Mouse (Mus musculus): ENCODE data around the gene Prcp. TPM values are rescaled to one million over a fixed set of nuclear protein-coding genes. Genes with fewer than 3 reads are reported as not detected.
"Not testable (repeated sequence)": the region's sequence is repeated elsewhere in the genome, so short reads cannot be mapped to it uniquely, and the experiment has no call there.

Prcp gene
- polyA plus RNA-seq, 1 experiment from 2014 or later, result 24.7 TPM

DNA sequence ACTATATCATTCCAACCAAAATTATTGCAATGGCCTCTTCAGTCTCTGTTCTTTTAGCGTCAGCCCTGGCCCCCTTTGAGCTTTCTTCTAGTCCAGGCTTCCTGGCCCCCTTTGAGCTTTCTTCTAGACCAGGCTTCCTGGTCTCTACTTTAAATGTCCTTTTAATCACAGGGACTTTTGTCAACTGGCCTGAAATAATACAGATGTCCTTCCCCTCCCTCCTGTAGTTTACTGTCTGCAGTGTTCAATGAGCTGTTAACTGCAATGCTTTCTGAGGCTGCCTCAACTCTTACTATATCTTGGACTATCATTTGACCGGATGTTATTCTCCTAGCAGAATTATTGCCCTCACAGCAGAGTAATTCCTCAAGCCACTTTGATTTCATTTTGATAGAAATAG lies 77.9 kb downstream of the Prcp start:
- no peaks in the 10 kb centered on the region for H3K4me1 ChIP-seq
- no peaks in the 10 kb centered on the region for H3K27me3 ChIP-seq (replicated peaks)
- H3K4me3 ChIP-seq (replicated peaks), result no peak overlapping the region
- H3K36me3 ChIP-seq, result no peaks in the 10 kb centered on the region
- no peaks in the 10 kb centered on the region for H3K9me3 ChIP-seq
- H3K4me2 ChIP-seq, result no peak overlapping the region
- ATAC-seq (ENCODE audit: insufficient read depth, low FRiP score, low read depth), result no peak
- H3K9ac ChIP-seq, result no peak overlapping the region
- no peak overlapping the region for H3K27ac ChIP-seq
- WGBS, result 65% methylated on average over 2 of the region's 2 CpGs

DNA sequence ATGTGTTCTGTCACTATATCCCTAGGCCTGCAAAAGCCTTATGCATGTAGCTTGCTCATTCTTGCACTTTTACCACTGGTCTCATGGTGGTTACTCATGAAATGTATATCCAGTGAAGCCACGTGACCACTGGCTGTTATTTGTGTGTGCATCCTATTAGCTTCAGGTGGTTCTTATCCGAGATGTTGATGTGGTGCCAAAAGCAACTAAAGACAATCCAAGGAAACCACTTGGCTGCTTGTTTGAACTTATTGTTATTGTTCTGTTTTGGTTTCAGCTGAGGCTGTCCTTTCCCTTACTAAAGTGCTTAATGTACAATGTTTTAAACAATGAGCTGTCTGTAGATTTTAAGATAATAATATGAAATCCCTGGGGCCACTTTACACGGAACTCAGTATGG lies 85.5 kb downstream of the Prcp start:
- no peaks in the 10 kb centered on the region for H3K9me3 ChIP-seq
- WGBS, result 62% methylated on average over 3 of the region's 3 CpGs
- ATAC-seq (ENCODE audit: insufficient read depth, low FRiP score, low read depth), result no peak

DNA sequence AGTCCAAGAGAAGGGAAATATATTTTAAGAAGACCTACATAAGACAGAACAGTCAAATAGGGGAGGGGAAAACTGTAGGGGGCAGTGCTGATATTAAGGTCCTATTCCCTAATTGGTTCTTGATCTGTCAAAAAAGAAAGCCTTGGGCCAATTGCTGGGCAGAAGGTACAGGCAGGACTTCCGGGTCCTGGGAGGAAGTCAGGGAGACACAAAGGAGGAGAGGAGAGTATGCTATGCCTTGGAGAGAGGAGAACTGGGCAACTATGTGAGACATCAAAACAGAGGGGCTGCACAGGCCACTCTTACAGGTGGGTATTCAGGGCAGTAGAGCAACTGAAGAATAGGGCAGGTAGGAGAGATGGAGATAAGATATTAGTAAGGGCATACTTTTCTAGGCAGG lies 87.6 kb downstream of the Prcp start:
- H3K4me2 ChIP-seq, result no peak overlapping the region
- no peaks in the 10 kb centered on the region for H3K36me3 ChIP-seq
- no peak overlapping the region for H3K27ac ChIP-seq
- 47% methylated on average over 1 of the region's 1 CpGs for WGBS
- no peaks in the 10 kb centered on the region for H3K4me1 ChIP-seq
- no peak overlapping the region for H3K4me3 ChIP-seq (replicated peaks)
- no peaks in the 10 kb centered on the region for H3K9me3 ChIP-seq
- no peak for ATAC-seq (ENCODE audit: insufficient read depth, low FRiP score, low read depth)
- H3K27me3 ChIP-seq (replicated peaks), result no peaks in the 10 kb centered on the region
- H3K9ac ChIP-seq, result no peak overlapping the region

More for the DNA sequence above, 85.5 kb downstream of the Prcp start:
- Histone ChIP-seq H3K4me1 (no peaks in the 10 kb centered on the region), H3K4me3 (replicated peaks) (no peak overlapping the region), H3K36me3 (no peaks in the 10 kb centered on the region), H3K4me2 (no peak overlapping the region), H3K9ac (no peak overlapping the region), H3K27me3 (replicated peaks) (no peaks in the 10 kb centered on the region), H3K27ac (no peak overlapping the region)

DNA sequence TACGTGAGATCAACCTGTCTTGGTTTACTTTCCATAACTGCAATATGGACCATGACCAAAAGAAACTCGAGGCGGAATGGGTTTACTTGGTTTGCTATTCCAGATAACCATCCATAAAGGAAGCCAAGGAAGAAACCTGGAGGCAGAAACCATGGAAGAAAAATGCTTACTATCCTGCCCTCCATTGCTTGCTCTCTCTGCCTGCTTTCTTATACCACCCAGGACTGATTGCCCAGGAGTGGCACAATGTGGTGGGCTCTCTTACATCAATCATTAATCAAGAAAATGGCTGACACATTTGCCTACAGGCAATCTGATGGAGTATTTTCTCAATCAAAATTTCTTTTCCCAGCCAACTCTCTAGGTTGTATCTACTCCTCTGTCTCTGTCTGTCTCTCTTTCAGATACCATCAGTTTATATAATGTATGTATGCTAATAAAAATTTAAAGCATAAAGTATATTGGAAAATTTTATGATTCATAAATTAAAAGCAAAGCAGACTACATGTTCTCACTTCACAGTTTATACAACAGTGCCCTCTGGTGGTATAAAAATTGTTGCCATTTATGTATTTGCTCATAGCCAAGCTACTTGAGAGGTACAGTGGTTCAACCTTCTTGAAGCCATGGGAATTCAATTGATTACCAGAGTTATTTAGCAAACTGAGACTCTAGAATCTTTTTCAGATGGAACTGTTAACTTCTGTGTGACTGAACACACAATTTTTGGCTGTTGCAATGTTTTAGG lies 90.7 kb downstream of the Prcp start:
- Histone ChIP-seq H3K36me3 (no peaks in the 10 kb centered on the region), H3K27ac (no peak overlapping the region), H3K9ac (no peak overlapping the region), H3K4me1 (no peaks in the 10 kb centered on the region), H3K27me3 (replicated peaks) (no peaks in the 10 kb centered on the region), H3K9me3 (no peaks in the 10 kb centered on the region), H3K4me2 (no peak overlapping the region), H3K4me3 (replicated peaks) (no peak overlapping the region)
- no peak for ATAC-seq (ENCODE audit: insufficient read depth, low FRiP score, low read depth)
- 69% methylated on average over 3 of the region's 3 CpGs for WGBS

DNA sequence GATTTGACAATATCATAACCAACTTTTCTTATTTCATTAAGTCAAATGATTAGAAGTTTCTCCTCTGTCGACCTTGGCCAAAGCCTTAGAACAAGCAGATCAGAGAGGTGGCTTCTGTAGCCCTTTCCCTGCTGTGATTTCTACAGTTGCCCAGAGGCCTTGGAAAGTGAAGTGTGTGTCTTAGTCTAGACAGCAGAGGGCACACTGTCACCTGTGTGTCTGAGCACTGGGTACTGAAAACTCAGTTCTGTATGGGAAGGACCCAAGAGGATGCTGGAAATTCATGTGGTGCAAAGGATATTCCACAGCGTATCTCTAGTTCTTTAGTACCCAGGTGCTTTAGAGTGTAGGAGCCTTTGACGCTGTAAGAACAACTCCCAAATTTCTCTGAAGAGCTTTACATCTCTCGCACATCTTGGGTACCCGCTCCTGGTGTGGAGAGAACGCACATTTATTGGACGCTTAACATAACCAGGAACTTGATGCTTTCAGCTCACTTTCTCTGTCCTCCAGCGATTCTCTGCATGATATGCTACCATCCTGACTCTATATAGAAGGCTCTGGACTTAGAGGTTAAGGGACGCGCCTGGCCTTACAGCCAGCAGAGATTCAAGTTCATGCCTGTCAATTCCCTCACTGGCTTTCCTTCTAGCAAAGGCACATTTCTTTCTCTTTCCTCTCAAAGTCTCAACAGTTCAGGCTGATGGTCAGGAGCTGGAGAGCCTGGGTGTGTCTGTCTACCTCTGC lies 93.3 kb downstream of the Prcp start:
- no peak for ATAC-seq (ENCODE audit: insufficient read depth, low FRiP score, low read depth)
- 67% methylated on average over 10 of the region's 10 CpGs for WGBS

DNA sequence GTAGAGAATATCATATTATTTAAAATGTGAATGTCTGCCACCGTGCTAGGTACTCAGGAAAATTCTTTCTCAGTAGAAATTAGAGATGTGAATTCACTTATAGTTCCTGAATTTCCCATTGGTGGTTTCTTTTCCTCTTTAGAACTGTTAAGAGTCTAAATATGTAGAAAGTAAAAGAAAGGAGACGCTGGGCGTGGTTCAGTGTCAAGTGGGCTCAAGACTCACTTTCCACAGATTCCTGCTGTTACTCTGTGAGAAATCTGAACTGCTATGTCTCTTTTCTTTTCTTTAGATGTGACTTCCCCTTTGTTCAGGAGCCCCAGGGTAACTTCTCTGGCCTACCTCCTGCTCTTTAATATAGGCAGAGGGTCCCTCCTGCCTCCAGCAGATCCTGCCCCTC lies 103.2 kb downstream of the Prcp start:
- Histone ChIP-seq H3K4me3 (replicated peaks) (no peak overlapping the region), H3K27me3 (replicated peaks) (no peaks in the 10 kb centered on the region)
- 86% methylated on average over 3 of the region's 3 CpGs for WGBS

More for the DNA sequence above, 93.3 kb downstream of the Prcp start:
- no peak overlapping the region for H3K4me3 ChIP-seq (replicated peaks)
- no peaks in the 10 kb centered on the region for H3K27me3 ChIP-seq (replicated peaks)
- H3K4me2 ChIP-seq, result no peak overlapping the region
- H3K36me3 ChIP-seq, result no peaks in the 10 kb centered on the region
- no peak overlapping the region for H3K27ac ChIP-seq
- no peaks in the 10 kb centered on the region for H3K4me1 ChIP-seq
- H3K9ac ChIP-seq, result no peak overlapping the region
- H3K9me3 ChIP-seq, result no peaks in the 10 kb centered on the region

DNA sequence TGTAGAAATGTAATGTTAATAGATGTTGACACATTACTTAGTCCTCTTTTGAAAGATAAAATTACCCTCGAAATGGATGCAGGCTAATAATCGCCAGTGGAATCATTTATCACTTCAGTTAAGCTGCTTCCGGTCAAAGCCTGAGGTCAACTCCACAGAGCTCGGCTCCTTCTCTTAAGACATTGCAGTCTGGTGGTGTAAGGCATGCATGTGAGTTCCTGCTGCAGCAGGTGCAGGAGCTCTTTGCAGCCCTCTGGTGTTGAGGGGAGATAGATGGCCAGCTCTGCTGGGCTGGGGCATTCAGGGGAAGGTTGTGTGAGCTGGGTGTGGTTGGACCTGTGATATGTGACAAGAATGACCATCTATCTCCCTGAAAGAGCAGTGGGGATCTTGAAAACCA lies 104.0 kb downstream of the Prcp start:
- 32% methylated on average over 4 of the region's 4 CpGs for WGBS
- Histone ChIP-seq H3K9ac (no peak overlapping the region), H3K36me3 (no peaks in the 10 kb centered on the region), H3K9me3 (no peaks in the 10 kb centered on the region), H3K4me2 (no peak overlapping the region), H3K27ac (no peak overlapping the region), H3K4me1 (no peaks in the 10 kb centered on the region), H3K27me3 (replicated peaks) (no peaks in the 10 kb centered on the region), H3K4me3 (replicated peaks) (no peak overlapping the region)
- no peak for ATAC-seq (ENCODE audit: insufficient read depth, low FRiP score, low read depth)

More for the DNA sequence above, 103.2 kb downstream of the Prcp start:
- H3K4me2 ChIP-seq, result no peak overlapping the region
- no peaks in the 10 kb centered on the region for H3K36me3 ChIP-seq
- H3K4me1 ChIP-seq, result no peaks in the 10 kb centered on the region
- H3K9me3 ChIP-seq, result no peaks in the 10 kb centered on the region
- no peak overlapping the region for H3K27ac ChIP-seq
- ATAC-seq (ENCODE audit: insufficient read depth, low FRiP score, low read depth), result no peak
- H3K9ac ChIP-seq, result no peak overlapping the region

DNA sequence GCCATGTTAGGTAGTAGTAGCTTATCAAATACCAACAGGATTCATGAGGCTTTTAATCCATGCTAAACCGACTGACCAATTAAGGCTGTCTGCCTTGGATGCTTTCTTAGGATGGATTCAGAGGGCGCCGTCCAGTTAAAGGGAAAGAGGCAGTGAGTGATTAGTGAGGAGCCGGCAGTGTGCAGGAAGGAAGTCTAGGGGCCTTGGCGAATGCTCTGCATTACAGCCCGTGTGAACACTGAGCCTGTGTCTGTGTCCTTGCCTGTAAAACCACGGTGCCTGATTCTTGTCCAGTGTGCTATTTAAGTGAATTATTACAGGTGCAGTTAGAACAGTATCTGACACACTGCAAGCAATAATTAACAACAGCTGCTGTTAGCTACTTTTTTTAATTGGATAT lies 104.5 kb downstream of the Prcp start:
- not testable (repeated sequence) for H3K9me3 ChIP-seq; H3K27ac ChIP-seq; H3K9ac ChIP-seq; H3K4me3 ChIP-seq (replicated peaks); H3K4me2 ChIP-seq; H3K36me3 ChIP-seq; H3K27me3 ChIP-seq (replicated peaks); ATAC-seq (ENCODE audit: insufficient read depth, low FRiP score, low read depth); H3K4me1 ChIP-seq
- 49% methylated on average over 7 of the region's 7 CpGs for WGBS

DNA sequence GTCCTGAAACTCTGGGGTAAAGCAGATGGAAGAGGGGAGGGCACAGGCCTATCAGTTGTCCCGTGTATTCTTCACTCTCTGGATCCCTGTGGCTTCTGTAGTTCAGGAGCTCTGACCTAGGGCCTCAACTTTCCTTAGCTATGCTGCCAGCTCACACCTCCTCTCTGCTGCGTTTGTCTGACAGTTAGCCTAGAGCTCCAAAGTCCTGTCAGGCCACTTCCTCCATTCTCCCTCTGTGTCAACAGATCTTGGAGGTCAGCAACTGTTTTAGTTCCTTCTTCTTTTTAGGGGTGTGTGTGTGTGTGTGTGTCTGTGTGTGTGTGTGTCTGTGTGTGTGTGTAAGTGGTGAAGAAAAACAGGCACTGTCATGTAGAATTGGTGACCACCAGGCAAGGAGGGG lies 106.5 kb downstream of the Prcp start:
- no peak for ATAC-seq (ENCODE audit: insufficient read depth, low FRiP score, low read depth)
- Histone ChIP-seq H3K9me3 (no peaks in the 10 kb centered on the region), H3K4me1 (no peaks in the 10 kb centered on the region), H3K36me3 (no peaks in the 10 kb centered on the region), H3K27me3 (replicated peaks) (no peaks in the 10 kb centered on the region), H3K4me3 (replicated peaks) (no peak overlapping the region), H3K9ac (no peak overlapping the region), H3K4me2 (no peak overlapping the region), H3K27ac (no peak overlapping the region)
- 15% methylated on average over 2 of the region's 2 CpGs for WGBS

DNA sequence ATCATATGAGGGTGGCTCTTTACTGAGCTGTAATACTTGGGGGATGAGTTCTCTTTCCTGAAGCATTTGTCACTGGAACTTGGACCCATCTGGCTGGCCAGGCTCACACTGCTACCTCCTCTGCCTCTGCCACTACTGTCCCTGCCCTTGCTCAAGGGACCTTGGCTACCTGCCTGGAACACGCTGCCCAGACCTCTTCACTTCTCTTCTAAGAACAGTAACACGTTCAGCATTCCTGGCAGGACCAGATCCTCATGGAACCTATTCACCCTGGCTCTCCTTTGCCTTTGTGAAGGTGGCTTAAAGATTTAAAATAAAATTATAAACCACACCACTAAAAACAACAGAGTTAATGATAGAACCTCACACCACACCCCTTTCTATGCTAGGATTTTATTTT lies 107.6 kb downstream of the Prcp start:
- Histone ChIP-seq H3K9ac (no peak overlapping the region), H3K36me3 (no peaks in the 10 kb centered on the region), H3K9me3 (no peaks in the 10 kb centered on the region), H3K4me3 (replicated peaks) (no peak overlapping the region), H3K4me2 (no peak overlapping the region), H3K27ac (no peak overlapping the region), H3K4me1 (no peaks in the 10 kb centered on the region), H3K27me3 (replicated peaks) (no peaks in the 10 kb centered on the region)
- ATAC-seq (ENCODE audit: insufficient read depth, low FRiP score, low read depth), result no peak
- 55% methylated on average over 2 of the region's 2 CpGs for WGBS

Data from stomach, embryonic 15.5 days (tissue).